Mouse (Mus musculus) midbrain, embryonic 15.5 days (tissue): ENCODE measurements around the gene Prm3. TPM values are rescaled to one million over a fixed set of nuclear protein-coding genes. Genes with fewer than 3 reads are reported as not detected.
"Not testable (repeated sequence)": the region's sequence is repeated elsewhere in the genome, so short reads cannot be mapped to it uniquely, and the experiment has no call there.

Experiments used
- ATAC-seq: fragments of 200-750 bp; cut with Nextera tagmentation; replicated peaks from 2 replicates; pipeline ENCODE4 v1.8.0; 2017; ENCODE audit warnings: moderate TSS enrichment
- H3K27ac ChIP-seq: fragments of 300-500 bp; sonication (generic); 2 replicates; pipeline ENCODE4 v1.5.1; 2015; ENCODE audit warnings: mild to moderate bottlenecking, inconsistent platforms
- H3K27me3 ChIP-seq: fragments of 300-500 bp; sonication (generic); replicated peaks from 2 replicates; pipeline ENCODE4 v1.6.1; 2015; ENCODE audit warnings: inconsistent platforms
- H3K36me3 ChIP-seq: fragments of 300-500 bp; sonication (generic); replicated peaks from 2 replicates; pipeline ENCODE4 v1.6.1; 2015; ENCODE audit warnings: inconsistent platforms
- H3K4me1 ChIP-seq: fragments of 300-500 bp; sonication (generic); 2 replicates; pipeline ENCODE4 v1.6.1; 2015; ENCODE audit warnings: inconsistent platforms
- H3K4me2 ChIP-seq: fragments of 300-500 bp; sonication (generic); 2 replicates; pipeline ENCODE4 v1.6.1; 2015; ENCODE audit warnings: inconsistent platforms, mild to moderate bottlenecking, moderate library complexity
- H3K4me3 ChIP-seq: fragments of 300-500 bp; sonication (generic); 2 replicates; pipeline ENCODE4 v1.5.1; 2015; ENCODE audit warnings: mild to moderate bottlenecking, inconsistent platforms
- H3K9ac ChIP-seq: fragments of 300-500 bp; sonication (generic); 2 replicates; pipeline ENCODE4 v1.6.1; 2015; ENCODE audit warnings: mild to moderate bottlenecking, inconsistent platforms
- H3K9me3 ChIP-seq: fragments of 300-500 bp; sonication (generic); 2 replicates; pipeline ENCODE4 v1.6.1; 2016; ENCODE audit warnings: inconsistent platforms
- WGBS: fragments of 180-500 bp; shearing (Covaris S2); methylation state at CpG from one replicate; pipeline ENCODE4 v1.1.7; 2015; ENCODE audit warnings: mixed read lengths; 5-methylcytosine and 5-hydroxymethylcytosine counted together
- polyA plus RNA-seq: library from polyadenylated mRNA; unstranded; fragments of >200 nt; fragmentation: Nextera tagmentation; extraction: Ambion mirVana; gene quantifications from 2 replicates; pipeline ENCODE4 v1.2.1, GENCODE M21; 2015

Prm3 gene
- polyA plus RNA-seq, 1 experiment from 2014 or later, result not detected

DNA sequence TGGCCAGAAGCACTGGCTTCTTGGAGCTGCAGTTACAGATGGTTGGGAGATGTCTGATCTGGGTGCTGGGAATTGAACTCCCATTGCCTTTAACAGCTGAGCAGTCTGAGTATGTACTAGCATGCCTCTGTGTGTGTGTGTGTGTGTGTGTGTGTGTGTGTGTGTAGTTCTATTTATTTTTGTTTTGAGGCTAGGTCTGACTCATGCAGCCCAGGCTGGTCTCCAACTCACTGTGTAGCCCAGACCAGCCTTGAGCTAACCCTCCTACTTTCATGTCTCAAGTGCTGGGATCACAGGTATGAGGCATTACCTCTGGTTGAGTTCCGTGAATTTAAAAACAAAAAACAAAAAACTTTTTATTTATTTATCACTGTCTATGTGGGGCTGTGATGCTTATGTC lies 33.8 kb upstream of the Prm3 start:
- no peak overlapping the region for H3K9ac ChIP-seq
- ATAC-seq, result no peak
- H3K36me3 ChIP-seq, result no peaks in the 10 kb centered on the region
- H3K9me3 ChIP-seq, result no peaks in the 10 kb centered on the region
- H3K4me2 ChIP-seq, result no peak overlapping the region
- 89% methylated on average over 1 of the region's 1 CpGs for WGBS
- H3K4me3 ChIP-seq, result no peak overlapping the region
- no peaks in the 10 kb centered on the region for H3K4me1 ChIP-seq
- H3K27ac ChIP-seq, result no peak overlapping the region
- H3K27me3 ChIP-seq, result no peaks in the 10 kb centered on the region

DNA sequence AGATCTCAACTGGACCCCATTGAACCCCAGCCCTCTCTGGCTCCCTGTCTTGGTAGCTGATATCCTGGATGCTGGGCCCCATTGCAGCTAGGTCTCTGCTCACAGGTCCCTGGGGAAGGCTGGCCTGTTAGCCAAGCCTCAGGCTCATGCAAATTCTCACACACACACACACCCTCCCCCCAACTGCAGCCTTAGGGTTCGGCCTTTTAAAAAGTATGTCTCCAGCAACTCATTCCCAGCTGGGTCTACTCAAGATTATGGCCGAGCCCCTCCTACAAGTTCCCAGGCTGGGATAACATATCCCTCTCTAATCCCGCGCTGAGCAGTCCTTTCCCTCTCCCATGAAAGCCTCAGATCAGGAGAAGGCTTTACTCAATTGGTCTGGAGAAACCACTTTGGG lies 30.7 kb upstream of the Prm3 start:
- 64% methylated on average over 4 of the region's 4 CpGs for WGBS

DNA sequence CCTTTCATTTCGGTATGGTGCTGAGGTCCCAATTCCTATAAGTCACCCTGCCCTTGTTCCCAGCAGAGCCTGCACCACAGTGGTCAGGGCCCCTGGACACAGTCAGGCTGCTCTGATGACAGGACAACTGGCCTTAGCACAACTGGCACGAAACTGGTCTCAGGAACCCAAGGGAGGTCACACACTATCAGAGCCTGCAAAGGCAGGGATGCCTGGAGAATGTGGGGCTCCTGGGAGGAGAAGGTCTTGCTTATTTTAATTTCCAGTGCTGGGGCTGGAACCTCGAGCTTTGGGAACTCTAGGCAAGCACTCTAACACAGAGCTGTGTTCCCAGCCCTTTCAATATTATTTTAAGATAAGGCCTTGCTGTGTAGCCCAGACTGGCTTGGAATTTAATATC lies 29.3 kb upstream of the Prm3 start:
- Histone ChIP-seq H3K36me3 (no peaks in the 10 kb centered on the region), H3K4me1 (no peaks in the 10 kb centered on the region), H3K27me3 (no peaks in the 10 kb centered on the region), H3K9me3 (no peaks in the 10 kb centered on the region), H3K4me2 (no peak overlapping the region), H3K4me3 (no peak overlapping the region), H3K9ac (no peak overlapping the region), H3K27ac (no peak overlapping the region)
- 78% methylated on average over 3 of the region's 3 CpGs for WGBS
- ATAC-seq, result no peak

More for the DNA sequence above, 30.7 kb upstream of the Prm3 start:
- H3K9ac ChIP-seq, result no peak overlapping the region
- no peak overlapping the region for H3K27ac ChIP-seq
- H3K27me3 ChIP-seq, result no peaks in the 10 kb centered on the region
- H3K4me2 ChIP-seq, result no peak overlapping the region
- no peak overlapping the region for H3K4me3 ChIP-seq
- H3K36me3 ChIP-seq, result no peaks in the 10 kb centered on the region
- H3K9me3 ChIP-seq, result no peaks in the 10 kb centered on the region
- no peak for ATAC-seq
- H3K4me1 ChIP-seq, result no peaks in the 10 kb centered on the region

DNA sequence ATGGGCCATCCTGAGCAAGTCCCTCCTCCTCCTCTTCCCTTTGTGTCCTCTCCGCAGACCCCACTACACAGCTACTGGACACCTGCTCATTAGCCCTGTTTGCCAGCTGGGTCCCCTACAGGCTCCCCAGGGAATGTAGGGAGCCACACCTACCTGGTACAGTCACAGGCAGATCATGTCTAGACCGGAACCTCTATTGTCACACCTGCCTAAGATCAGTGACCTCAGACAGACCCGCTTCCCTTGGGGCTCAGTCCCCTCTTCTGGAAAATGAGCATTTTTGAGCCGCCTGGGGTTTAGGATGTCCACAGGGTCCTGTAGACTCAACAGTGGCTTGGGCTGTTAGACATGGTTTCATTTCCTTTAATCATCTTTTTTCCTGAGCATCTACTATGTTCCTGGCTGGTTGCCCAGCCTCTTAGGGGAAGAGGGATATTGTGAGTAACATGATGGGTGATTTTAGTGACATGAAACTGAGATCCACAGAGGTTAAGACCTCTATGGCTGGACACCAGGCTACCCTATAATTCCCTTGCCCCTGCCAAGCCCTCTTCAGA lies 27.9 kb upstream of the Prm3 start:
- H3K9me3 ChIP-seq, result no peaks in the 10 kb centered on the region
- WGBS, result 90% methylated on average over 4 of the region's 4 CpGs
- no peak overlapping the region for H3K9ac ChIP-seq
- no peak overlapping the region for H3K4me2 ChIP-seq
- H3K27me3 ChIP-seq, result no peaks in the 10 kb centered on the region
- no peaks in the 10 kb centered on the region for H3K36me3 ChIP-seq
- H3K4me3 ChIP-seq, result no peak overlapping the region
- no peak overlapping the region for H3K27ac ChIP-seq
- no peaks in the 10 kb centered on the region for H3K4me1 ChIP-seq
- ATAC-seq, result no peak

DNA sequence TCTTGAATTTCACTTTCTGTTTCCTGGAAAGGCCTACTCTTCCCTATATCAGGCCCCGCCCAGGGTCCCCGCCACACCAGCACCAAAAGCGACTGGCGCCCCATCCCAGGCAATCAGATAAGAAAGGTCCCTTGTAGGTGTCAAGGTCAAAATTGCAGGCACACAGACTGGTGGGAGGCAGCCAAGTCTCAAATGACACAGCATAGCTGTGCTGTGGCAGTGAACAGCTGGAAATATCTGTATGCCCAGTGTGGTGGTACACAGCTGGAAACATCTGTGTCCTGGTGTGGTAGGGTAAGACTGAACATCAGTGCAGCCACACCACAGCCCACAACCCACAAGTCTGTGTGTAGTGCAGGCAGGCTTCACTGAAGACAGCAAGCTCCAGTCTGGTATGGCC lies 24.1 kb upstream of the Prm3 start:
- H3K4me2 ChIP-seq, result no peak overlapping the region
- 89% methylated on average over 4 of the region's 4 CpGs for WGBS
- no peak for ATAC-seq

DNA sequence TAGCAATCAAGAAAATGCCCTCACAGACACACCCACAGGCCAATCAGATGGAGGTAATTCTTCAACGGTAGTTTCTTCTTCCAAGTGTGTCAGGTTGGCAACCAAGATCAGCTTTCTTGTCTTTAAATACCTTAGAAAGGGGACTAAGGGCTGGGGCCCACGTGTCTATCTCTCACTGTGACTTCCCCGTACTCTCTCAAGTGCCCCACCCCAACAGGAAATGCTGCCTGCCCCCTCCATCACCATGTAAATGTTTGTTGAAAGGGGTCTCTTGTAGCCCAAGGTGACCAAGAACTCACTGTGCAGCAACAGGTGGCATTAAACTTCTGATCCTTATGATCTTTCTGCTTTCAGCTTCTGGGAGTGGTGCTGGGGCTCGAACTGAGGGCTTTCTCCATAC lies 23.0 kb upstream of the Prm3 start:
- no peak for ATAC-seq
- Histone ChIP-seq H3K27me3 (no peaks in the 10 kb centered on the region), H3K4me3 (no peak overlapping the region), H3K36me3 (no peaks in the 10 kb centered on the region), H3K4me1 (no peaks in the 10 kb centered on the region), H3K9ac (no peak overlapping the region), H3K9me3 (no peaks in the 10 kb centered on the region), H3K27ac (no peak overlapping the region), H3K4me2 (no peak overlapping the region)
- WGBS, result 77% methylated on average over 4 of the region's 4 CpGs

More for the DNA sequence above, 24.1 kb upstream of the Prm3 start:
- H3K4me1 ChIP-seq, result no peaks in the 10 kb centered on the region
- no peak overlapping the region for H3K4me3 ChIP-seq
- H3K9ac ChIP-seq, result no peak overlapping the region
- H3K27ac ChIP-seq, result no peak overlapping the region
- no peaks in the 10 kb centered on the region for H3K9me3 ChIP-seq
- no peaks in the 10 kb centered on the region for H3K27me3 ChIP-seq
- H3K36me3 ChIP-seq, result no peaks in the 10 kb centered on the region

DNA sequence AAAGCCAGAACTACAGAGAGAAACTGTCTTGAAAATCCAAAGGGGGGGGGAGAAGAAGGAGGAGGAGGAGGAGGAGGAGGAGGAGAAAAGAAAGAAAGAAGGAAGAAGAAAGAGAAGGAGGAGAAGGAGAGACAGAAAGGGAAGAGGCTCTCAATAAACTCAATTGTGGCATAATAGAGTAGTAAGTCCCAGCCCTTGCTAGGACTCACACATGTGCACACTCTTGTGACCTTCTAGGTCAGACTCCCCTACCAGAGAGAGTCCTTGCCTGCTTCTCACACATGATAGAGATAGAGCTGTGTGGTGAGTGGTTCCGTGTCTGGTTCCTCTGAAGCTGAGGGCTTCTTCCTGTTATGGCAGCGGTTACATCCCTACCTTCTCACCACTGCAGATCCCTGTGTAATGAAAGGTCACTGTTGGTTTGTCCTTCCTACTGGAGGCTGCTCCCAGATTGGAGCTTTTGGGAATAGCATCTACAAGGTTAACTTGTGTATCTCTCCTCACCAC lies 22.2 kb upstream of the Prm3 start, which contains the start of gene Gm11172:
Gene Gm11172, plus strand, starts transcription at position 51 of the 507 bp plus-strand sequence.
- no peak within 1 kb of the TSS for H3K4me3 ChIP-seq
- WGBS, result 91% methylated on average over 2 of the region's 2 CpGs
- no peaks in the 10 kb centered on the region for H3K36me3 ChIP-seq
- ATAC-seq, result no peak
- no peaks in the 10 kb centered on the region for H3K9me3 ChIP-seq
- H3K27me3 ChIP-seq, result no peaks in the 10 kb centered on the region
- H3K27ac ChIP-seq, result no peak within 1 kb of the TSS
- H3K9ac ChIP-seq, result no peak within 1 kb of the TSS
- no peaks in the 10 kb centered on the region for H3K4me1 ChIP-seq
- no peak within 1 kb of the TSS for H3K4me2 ChIP-seq

DNA sequence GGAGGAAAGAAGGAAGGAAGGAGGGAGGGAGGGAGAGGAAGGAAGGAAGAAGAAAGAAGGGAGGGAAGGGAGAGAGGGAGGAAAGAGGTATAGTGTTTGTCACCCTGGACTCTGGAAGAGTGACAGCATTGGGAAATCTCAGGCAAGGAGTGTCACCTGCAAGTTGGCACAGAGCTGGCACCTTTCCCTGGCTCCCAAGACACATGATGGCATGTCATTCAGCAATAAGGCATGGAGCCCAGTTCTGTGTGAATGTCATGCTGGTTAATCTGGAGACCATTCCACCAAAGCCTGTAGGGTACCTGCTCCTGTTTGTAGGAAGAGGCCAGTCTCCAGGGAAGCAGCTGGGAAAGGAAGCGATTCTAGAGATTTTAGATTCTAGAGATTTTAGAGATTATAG lies 19.7 kb upstream of the Prm3 start:
- H3K9me3 ChIP-seq, result no peaks in the 10 kb centered on the region
- no peaks in the 10 kb centered on the region for H3K27me3 ChIP-seq
- H3K36me3 ChIP-seq, result no peaks in the 10 kb centered on the region
- no peak overlapping the region for H3K27ac ChIP-seq
- H3K4me2 ChIP-seq, result no peak overlapping the region
- H3K9ac ChIP-seq, result no peak overlapping the region
- WGBS, result 100% methylated on average over 1 of the region's 1 CpGs
- no peak for ATAC-seq
- no peak overlapping the region for H3K4me3 ChIP-seq
- no peaks in the 10 kb centered on the region for H3K4me1 ChIP-seq

DNA sequence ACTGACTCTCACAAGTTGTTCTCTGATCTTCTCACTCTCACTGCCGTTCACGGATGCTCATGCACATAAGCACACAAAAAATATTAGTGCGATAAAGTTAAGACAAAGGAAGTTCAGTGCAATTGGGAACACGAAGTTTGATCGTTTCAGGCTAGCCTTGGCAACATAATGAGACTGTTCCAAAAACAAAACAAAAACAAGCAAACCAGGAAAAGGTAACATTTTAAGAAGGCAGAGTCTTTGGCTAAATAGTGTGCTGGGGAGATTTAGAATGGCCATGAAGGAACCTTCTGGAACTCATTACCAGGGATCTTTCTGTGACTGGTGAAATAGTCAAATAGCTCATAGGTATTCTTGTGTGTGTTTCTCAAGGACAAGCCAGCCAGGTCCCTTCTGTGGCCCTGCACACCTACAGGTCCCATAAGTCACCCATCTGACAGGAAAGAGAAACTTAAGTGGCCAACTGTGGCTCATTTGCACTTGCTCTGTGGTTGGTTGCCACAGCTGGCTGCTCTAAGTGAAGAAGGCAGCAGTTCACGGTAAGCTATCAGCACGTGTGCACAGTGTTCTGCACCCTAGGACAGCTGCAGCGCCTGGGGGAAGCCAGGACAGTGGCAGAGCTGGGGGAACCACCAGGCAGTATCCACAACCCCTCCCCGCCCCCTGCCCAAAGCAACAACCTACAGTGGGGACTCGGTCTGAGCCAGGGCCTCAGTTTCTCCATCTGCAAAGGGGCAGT lies 15.2 kb upstream of the Prm3 start, which contains the start of gene Prm1:
Gene Prm1, minus strand, starts transcription at position 51 of the 739 bp plus-strand sequence.
- Histone ChIP-seq H3K27ac (no peak within 1 kb of the TSS), H3K4me2 (no peak within 1 kb of the TSS), H3K9ac (no peak within 1 kb of the TSS), H3K9me3 (no peaks in the 10 kb centered on the region), H3K27me3 (no peaks in the 10 kb centered on the region), H3K4me3 (no peak within 1 kb of the TSS), H3K4me1 (no peaks in the 10 kb centered on the region), H3K36me3 (no peaks in the 10 kb centered on the region)
- 84% methylated on average over 10 of the region's 10 CpGs for whole genome bisulfite sequencing
- ATAC-seq, result no peak

DNA sequence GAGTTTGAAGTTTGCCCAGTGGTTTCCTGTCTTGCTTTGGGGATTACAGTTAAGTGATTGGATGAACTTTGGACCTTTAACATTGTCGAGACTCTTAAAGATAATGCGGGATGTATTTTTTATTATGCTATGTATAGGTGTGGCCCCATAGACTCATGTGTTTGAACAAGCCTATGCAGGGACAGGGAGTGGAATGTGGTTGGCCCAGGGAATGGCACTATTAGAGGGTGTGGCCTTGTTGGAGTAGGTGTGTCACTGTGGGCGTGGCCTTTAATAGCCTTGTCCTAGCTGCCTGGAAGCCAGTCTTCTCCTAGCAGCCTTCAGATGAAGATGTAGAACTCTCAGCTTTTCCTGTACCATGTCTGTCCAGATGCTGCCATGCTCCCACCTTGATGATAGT lies 11.7 kb upstream of the Prm3 start:
- H3K36me3 ChIP-seq, H3K27ac ChIP-seq, ATAC-seq, H3K4me2 ChIP-seq, H3K27me3 ChIP-seq, H3K4me3 ChIP-seq, H3K9me3 ChIP-seq, H3K9ac ChIP-seq, H3K4me1 ChIP-seq: not testable (repeated sequence)
- 88% methylated on average over 3 of the region's 3 CpGs for WGBS

DNA sequence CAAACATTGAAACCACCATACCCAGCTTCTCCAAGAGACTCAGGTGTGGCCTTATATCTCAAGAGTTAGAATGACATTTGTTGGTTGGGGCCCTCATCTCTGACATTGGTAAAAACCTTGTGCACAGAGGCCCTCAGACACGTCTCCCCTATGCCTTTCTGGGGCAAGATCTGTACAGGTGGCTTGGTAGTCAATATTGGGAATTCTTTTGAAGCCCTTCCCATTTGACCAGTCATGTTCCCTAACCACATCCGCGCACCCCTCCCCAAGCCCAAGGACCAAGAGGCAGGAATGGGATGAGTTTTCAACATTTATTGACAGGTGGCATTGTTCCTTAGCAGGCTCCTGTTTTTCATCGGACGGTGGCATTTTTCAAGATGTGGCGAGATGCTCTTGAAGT lies 5.3 kb upstream of the Prm3 start, which contains the start of gene Prm2:
Gene Prm2, minus strand, starts transcription at position 101 of the 400 bp plus-strand sequence.
- H3K4me1 ChIP-seq, result no peaks in the 10 kb centered on the region
- H3K9ac ChIP-seq, result no peak within 1 kb of the TSS
- WGBS, result 85% methylated on average over 6 of the region's 6 CpGs
- H3K27ac ChIP-seq, result no peak within 1 kb of the TSS
- H3K9me3 ChIP-seq, result no peaks in the 10 kb centered on the region
- no peak within 1 kb of the TSS for H3K4me3 ChIP-seq
- H3K27me3 ChIP-seq, result no peaks in the 10 kb centered on the region
- no peaks in the 10 kb centered on the region for H3K36me3 ChIP-seq
- no peak within 1 kb of the TSS for H3K4me2 ChIP-seq
- no peak for ATAC-seq

DNA sequence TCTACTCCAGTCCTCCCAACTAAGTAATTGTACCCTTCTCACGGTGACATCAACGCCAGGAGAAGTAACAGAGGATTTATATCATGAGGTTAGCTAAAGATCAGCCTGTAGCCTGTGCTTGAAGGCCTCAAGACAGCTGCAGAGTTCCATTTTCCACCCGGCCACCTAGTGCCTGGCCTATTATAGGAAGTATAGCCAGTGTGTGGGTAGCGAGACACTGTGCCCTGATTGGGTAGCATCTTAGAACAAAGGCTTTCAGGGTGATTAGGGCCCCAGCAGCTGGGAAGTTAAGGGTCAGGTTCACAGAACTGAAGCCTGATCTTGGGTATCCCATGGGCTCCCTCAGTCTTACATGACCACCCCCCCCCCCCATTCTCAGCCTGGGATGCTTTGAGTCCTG lies 1.8 kb downstream of the Prm3 start:
- Histone ChIP-seq H3K4me2 (no peak overlapping the region), H3K27ac (no peak overlapping the region), H3K36me3 (no peaks in the 10 kb centered on the region), H3K4me1 (peaks cover 19% of the 10 kb centered on the region), H3K4me3 (no peak overlapping the region), H3K9me3 (no peaks in the 10 kb centered on the region), H3K27me3 (no peaks in the 10 kb centered on the region), H3K9ac (no peak overlapping the region)
- no peak for ATAC-seq
- WGBS, result 64% methylated on average over 4 of the region's 4 CpGs

DNA sequence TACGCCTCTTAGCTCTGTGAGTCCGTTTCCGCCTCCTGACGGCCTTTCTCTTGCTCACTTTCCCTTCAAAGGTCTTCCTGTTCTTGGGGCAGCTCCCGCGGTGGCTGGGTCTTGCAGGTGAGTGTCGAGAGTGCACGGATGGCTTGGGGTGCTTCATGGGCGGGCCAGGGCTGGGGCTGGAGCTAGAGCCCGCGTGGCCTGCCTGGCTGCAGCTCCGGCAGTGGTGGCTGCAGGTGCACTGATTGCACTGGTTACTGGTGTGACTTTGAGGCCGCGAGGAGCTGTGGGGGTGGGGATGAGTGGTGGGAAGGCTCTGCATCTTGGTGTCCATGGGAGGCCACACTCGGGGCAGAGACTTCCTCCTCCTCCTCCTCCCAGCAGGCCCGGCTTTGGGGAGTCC lies 2.4 kb downstream of the Prm3 start, which contains the start of gene Tnp2:
Gene Tnp2, minus strand, starts transcription at position 390 of the 400 bp plus-strand sequence.
- H3K4me1 ChIP-seq, result peaks cover 23% of the 10 kb centered on the region
- H3K4me3 ChIP-seq, result no peak within 1 kb of the TSS
- ATAC-seq, result no peak
- H3K9ac ChIP-seq, result no peak within 1 kb of the TSS
- no peak within 1 kb of the TSS for H3K4me2 ChIP-seq
- 62% methylated on average over 16 of the region's 16 CpGs for WGBS
- peaks cover 2% of the 10 kb centered on the region; the same call in 1 of the 2 replicates for H3K27me3 ChIP-seq
- no peak within 1 kb of the TSS for H3K27ac ChIP-seq
- no peaks in the 10 kb centered on the region for H3K36me3 ChIP-seq
- no peaks in the 10 kb centered on the region for H3K9me3 ChIP-seq
